Mouse (Mus musculus) macrophage (primary cell): ENCODE data around the gene Hist1h2ae. TPM values are rescaled to one million over a fixed set of nuclear protein-coding genes. Genes with fewer than 3 reads are reported as not detected.

Experiments used
- H3K27ac ChIP-seq: fragments of 350-480 bp; formaldehyde crosslinking; 2 replicates; pipeline ENCODE4 v1.9.0; 2021
- H3K36me3 ChIP-seq: fragments of 350-480 bp; formaldehyde crosslinking; 2 replicates; pipeline ENCODE4 v1.9.0; 2021; ENCODE audit errors: inconsistent target
- H3K4me3 ChIP-seq: fragments of 350-480 bp; formaldehyde crosslinking; 2 replicates; pipeline ENCODE4 v1.9.0; 2021; ENCODE audit errors: inconsistent target
- H3K79me2 ChIP-seq: fragments of 350-480 bp; formaldehyde crosslinking; 2 replicates; pipeline ENCODE4 v1.9.0; 2021; ENCODE audit errors: inconsistent target
- WGBS: methylation state at CpG from one replicate; pipeline ENCODE4 v1.1.7; 2026; ENCODE audit warnings: inconsistent platforms; ENCODE audit not compliant: missing documents; 5-methylcytosine and 5-hydroxymethylcytosine counted together
- polyA plus RNA-seq: library from polyadenylated mRNA; stranded (reverse); fragments of 250-400 nt; gene quantifications from 3 replicates; pipeline ENCODE4 v1.2.4, GENCODE M21; 2018; ENCODE audit warnings: inconsistent platforms

Hist1h2ae gene
- polyA plus RNA-seq, 1 experiment from 2014 or later = 0.70 TPM

DNA sequence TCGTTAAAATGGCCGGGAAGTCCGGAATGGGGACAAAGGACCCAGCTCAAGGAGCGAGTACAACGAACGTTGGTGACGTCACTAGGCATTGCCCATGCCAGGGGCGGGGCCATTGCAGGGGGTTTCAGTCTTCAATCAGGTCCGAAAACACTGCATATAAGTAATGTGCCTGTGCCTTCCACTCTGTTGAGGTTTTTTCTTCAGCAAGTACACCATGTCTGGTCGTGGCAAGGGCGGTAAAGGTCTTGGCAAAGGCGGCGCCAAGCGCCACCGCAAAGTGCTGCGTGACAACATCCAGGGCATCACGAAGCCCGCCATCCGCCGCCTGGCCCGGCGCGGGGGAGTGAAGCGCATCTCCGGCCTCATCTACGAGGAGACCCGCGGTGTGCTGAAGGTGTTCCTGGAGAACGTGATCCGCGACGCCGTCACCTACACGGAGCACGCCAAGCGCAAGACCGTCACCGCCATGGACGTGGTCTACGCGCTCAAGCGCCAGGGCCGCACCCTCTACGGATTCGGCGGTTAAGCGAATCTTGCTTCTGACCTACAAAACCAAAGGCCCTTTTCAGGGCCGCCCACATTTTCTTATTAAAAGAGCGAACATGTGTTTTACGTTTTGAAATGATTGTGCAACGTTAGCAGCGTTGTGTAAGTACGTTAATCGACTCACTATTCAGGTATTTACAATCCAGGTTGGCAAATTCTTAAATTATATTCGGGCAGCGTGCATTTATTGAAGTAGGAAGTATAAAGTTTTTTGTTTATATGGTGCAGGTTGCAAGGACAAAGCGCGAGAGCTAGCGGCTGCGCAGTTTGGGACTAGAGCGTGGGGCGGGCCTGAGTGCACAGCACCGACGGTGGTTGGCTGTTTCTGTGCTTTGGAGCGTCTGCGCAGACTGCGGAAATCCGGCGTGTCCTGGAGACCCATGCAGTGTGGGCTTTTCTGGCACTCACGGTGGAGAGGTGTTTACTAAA is 39.8 kb downstream of the Hist1h2ae start, which contains the start of gene Hist1h4h:
Hist1h4h (plus strand) TSS at position 150 of the 975 bp plus-strand sequence.
- H3K27ac ChIP-seq = peak within 1 kb of the TSS; percentile 91
- H3K4me3 ChIP-seq = peak within 1 kb of the TSS; percentile 58
- H3K36me3 ChIP-seq = no peaks in the 10 kb centered on the region
- H3K79me2 ChIP-seq = no peaks in the 10 kb centered on the region
- WGBS = under 1% methylated on average over 50 of the region's 70 CpGs

DNA sequence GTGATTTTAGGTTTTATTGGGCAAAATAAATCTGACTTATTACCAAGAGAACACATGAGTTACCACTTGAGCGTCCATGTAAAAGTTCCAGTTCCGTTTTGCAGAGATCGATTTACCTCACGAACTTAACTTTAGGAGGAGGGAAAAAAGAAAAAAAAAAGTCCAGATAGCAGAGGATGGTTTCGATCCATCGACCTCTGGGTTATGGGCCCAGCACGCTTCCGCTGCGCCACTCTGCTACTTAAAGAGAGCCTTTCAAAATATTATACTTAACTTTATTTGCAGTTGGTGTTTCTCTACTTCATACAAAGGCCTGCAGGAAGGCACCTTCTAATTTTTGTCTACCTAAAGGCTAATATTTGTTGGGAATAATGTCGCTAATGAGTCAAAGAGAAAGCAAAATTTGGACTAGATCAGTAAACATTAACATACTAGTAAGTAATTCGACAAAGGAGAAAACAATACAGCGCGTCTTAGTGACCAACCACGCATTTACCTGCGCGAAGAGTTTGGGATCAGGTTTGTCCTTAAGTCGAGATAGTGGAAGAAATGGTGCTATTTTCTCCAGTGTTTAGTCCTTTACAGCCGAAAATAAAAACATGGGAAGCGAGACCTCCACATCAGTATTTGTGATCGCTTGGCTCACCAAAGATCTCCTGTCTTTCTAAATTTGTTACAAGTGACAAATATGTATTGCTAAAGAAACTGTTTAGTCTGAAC is 40.7 kb downstream of the Hist1h2ae start:
- no peaks in the 10 kb centered on the region for H3K36me3 ChIP-seq
- 2% methylated on average over 20 of the region's 20 CpGs for WGBS
- no peaks in the 10 kb centered on the region for H3K79me2 ChIP-seq
- peak overlapping the region; percentile 58 for H3K4me3 ChIP-seq
- peak overlapping the region; percentile 91 for H3K27ac ChIP-seq

DNA sequence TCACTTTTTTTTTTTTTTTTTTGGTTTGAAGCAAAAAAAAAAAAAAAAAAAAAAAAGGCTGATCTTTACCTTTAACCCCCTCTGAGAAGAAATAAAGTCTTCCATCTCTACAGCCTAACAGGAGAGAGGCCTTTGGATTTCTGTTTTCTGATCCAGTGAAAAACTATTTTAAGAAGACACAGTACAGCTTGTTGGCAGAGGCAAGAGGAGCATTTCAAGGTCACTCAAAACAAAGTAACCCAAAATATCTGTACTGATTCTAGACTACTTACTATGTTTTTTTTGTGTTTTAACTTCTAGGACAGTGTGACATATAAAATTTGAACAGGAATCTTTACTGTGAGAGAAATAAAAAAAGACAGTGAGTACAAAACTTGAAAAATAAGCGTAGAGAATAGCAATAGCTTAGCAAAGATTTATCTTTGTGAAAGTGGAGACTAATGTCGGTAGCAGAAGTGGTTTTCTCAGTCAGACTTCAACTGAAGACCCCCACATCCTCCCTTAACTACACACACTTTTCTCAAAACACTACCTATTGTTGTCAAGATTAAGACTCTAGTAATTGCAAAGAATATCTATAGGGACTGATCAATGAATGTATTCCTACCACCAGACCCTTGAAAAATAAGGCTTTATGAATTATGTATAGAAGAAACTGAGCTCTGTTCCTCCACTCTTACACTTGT is 41.4 kb downstream of the Hist1h2ae start:
- Histone ChIP-seq H3K27ac (peak overlapping the region; percentile 91; the same call in 1 of the 2 replicates), H3K4me3 (peak overlapping the region; percentile 58), H3K36me3 (no peaks in the 10 kb centered on the region), H3K79me2 (no peaks in the 10 kb centered on the region)
- 26% methylated on average over 2 of the region's 2 CpGs for WGBS

DNA sequence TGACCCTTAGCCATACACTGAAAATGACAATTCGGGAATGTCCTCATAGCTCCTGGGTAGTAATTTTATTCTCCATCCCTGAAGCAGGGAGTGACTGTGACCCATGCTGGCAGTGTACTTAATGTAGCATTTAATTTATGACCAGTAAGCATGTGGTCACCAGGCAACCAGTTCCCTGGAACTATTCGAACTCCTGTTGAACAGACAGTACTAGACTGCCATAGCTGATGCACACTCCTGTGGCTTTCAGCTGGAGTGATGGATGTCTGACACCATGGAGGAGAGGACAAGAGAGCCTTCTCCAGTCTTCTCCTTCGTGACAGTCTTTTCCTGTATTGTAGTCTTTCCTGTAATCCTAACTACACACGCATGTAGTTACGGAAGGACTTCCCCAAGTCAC is 42.0 kb downstream of the Hist1h2ae start:
- Histone ChIP-seq H3K79me2 (no peaks in the 10 kb centered on the region), H3K36me3 (no peaks in the 10 kb centered on the region), H3K4me3 (no peak overlapping the region), H3K27ac (no peak overlapping the region)
- WGBS = 93% methylated on average over 5 of the region's 5 CpGs

DNA sequence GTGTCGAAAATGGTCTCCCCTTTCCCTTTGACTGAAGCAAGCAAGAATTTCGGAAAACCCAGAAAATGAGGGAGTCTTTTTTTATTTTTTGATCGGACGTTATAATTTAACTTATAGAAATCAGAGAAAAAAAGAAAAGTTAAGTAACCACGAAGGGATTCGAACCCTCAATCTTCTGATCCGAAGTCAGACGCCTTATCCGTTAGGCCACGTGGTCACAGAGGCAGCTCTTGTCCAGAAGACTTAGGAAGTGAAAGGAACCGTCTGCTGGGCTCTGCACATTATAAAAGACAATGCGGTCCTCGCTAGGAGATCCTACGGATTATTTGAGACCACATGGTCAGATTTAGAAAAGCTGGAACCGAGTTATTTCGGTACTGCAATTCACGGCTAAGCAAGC is 44.7 kb downstream of the Hist1h2ae start:
- H3K27ac ChIP-seq = no peak overlapping the region
- peak overlapping the region; percentile 27 for H3K4me3 ChIP-seq
- WGBS = 1% methylated on average over 15 of the region's 17 CpGs
- H3K36me3 ChIP-seq = no peaks in the 10 kb centered on the region
- H3K79me2 ChIP-seq = no peaks in the 10 kb centered on the region

DNA sequence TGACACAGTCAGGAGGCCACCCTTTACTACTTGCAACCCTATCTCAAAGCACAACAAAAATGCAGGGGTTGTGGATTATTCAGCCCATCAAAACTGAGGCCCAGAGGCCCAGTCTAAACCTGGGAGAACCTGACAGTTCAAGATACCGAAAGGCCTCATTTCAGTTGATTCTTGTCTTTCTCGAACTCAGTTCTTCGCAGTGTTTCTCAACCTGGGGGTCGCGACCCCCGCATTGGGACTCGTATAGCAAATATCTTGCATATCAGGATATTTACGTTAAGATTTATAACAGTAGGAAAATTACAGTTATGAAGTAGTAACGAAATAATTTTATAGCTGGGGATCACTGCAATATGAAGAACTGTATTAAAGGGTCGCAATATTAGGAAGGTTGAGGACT is 45.1 kb downstream of the Hist1h2ae start:
- Histone ChIP-seq H3K79me2 (no peaks in the 10 kb centered on the region), H3K27ac (no peak overlapping the region), H3K36me3 (no peaks in the 10 kb centered on the region), H3K4me3 (peak overlapping the region; percentile 27; the same call in 1 of the 2 replicates)
- 6% methylated on average over 10 of the region's 10 CpGs for WGBS

DNA sequence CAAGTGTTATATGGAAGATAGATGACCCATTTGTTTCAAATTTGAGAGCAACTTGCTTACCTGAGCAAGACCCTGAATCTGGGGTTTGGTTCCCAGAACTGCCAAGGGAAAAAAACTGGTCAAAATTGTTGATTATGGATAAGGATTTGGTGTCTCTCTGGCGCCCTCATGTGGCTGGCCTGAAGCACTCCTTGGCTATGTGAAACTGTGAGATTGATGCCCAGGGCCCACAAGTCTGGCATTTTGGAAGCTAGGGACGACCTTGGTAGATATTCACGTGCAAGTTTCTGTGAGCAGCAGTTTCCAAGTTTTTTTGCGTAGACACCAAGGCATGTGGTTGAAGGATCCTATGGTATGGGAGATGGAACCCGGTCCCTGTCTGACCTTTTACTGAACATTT is 46.4 kb downstream of the Hist1h2ae start:
- no peaks in the 10 kb centered on the region for H3K79me2 ChIP-seq
- H3K36me3 ChIP-seq = no peaks in the 10 kb centered on the region
- H3K4me3 ChIP-seq = no peak overlapping the region
- no peak overlapping the region for H3K27ac ChIP-seq
- WGBS = 18% methylated on average over 5 of the region's 5 CpGs

DNA sequence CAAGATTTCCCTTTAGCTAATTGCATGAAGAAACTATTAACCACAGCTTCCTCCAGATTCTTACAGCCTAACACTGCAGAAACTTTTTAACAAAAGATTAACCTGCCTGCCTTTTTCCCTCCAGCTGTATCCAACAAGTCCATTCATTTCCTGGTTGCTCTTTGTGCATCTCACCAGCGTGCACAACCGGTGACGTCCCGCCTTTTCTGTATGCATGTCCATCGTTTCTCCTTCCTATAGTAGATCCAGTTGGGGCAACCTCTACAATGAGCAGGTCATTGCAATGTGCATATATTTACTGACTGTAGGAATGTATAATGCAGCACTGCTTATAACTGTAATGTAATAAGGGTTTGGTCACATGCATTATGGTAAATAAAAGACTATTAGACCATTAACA is 47.0 kb downstream of the Hist1h2ae start:
- H3K79me2 ChIP-seq = no peaks in the 10 kb centered on the region
- no peak overlapping the region for H3K4me3 ChIP-seq
- no peaks in the 10 kb centered on the region for H3K36me3 ChIP-seq
- H3K27ac ChIP-seq = no peak overlapping the region
- WGBS = 45% methylated on average over 5 of the region's 5 CpGs

DNA sequence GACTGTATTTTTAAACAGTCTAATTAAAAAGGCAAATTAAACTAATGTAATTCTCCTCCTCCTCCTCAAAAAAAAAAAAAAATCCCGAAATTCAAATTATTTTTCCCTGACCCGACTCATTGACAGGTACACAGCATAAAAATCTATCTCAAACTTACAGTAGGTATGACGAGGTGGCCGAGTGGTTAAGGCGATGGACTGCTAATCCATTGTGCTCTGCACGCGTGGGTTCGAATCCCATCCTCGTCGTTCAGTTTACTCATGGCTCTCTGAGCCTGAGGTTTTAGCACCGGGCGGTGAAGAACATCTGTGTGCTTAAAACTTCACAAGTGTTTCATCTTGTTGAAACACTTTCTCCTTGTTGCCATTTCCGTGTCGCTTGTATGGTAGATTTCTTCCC is 49.3 kb downstream of the Hist1h2ae start:
- no peaks in the 10 kb centered on the region for H3K79me2 ChIP-seq
- WGBS = 3% methylated on average over 14 of the region's 14 CpGs
- no peak overlapping the region for H3K4me3 ChIP-seq
- H3K27ac ChIP-seq = no peak overlapping the region
- no peaks in the 10 kb centered on the region for H3K36me3 ChIP-seq

Other genes with a start within 250 kb of the Hist1h2ae start
- 12.3 to 19.9 TPM (median 12.8 TPM) in 3 replicates for gene Zfp322a, start 202.0 kb downstream of the Hist1h2ae start, polyA plus RNA-seq
- gene Abt1, start 147.4 kb downstream of the Hist1h2ae start, polyA plus RNA-seq = 3.5 to 4.4 TPM (median 3.7 TPM) in 3 replicates
- gene Btn1a1, start 105.3 kb downstream of the Hist1h2ae start, polyA plus RNA-seq = not detected in 3 replicates
- not detected in 3 replicates for gene Btn2a2, start 82.4 kb downstream of the Hist1h2ae start, polyA plus RNA-seq
- 1.0 to 1.9 TPM in 2 of 3 replicates, not detected in the other for gene Hist1h4h, start 40.2 kb downstream of the Hist1h2ae start, polyA plus RNA-seq
- not detected in 3 replicates for gene Hist1h2af, start 37.3 kb downstream of the Hist1h2ae start, polyA plus RNA-seq
- not detected in 3 replicates for gene Hist1h3g, start 35.8 kb downstream of the Hist1h2ae start, polyA plus RNA-seq
- 0.09 to 0.34 TPM (median 0.15 TPM) in 3 replicates for gene Hist1h2bh, start 27.8 kb downstream of the Hist1h2ae start, polyA plus RNA-seq
- not detected in 3 replicates for gene Hist1h3f, start 27.2 kb downstream of the Hist1h2ae start, polyA plus RNA-seq
- not detected in 3 replicates for gene Hist1h4f, start 19.6 kb downstream of the Hist1h2ae start, polyA plus RNA-seq
- gene Hist1h1d, start 18.0 kb downstream of the Hist1h2ae start, polyA plus RNA-seq = 0.05 to 0.10 TPM (median 0.10 TPM) in 3 replicates
- 0.26 TPM in 1 of 3 replicates, not detected in the others for gene Hist1h3e, start 8.9 kb downstream of the Hist1h2ae start, polyA plus RNA-seq
- 0.65 to 7.9 TPM (median 2.9 TPM) in 3 replicates for gene Hist1h2bg, start 176 bp upstream of the Hist1h2ae start, polyA plus RNA-seq
- not detected in 3 replicates for gene Hist1h2bf, start 3.0 kb upstream of the Hist1h2ae start, polyA plus RNA-seq
- not detected in 3 replicates for gene Hist1h2ad, start 3.2 kb upstream of the Hist1h2ae start, polyA plus RNA-seq
- gene Hist1h3d, start 4.5 kb upstream of the Hist1h2ae start, polyA plus RNA-seq = 0.13 to 1.1 TPM in 2 of 3 replicates, not detected in the other
- 0.13 TPM in 1 of 3 replicates, not detected in the others for gene Hist1h4d, start 10.4 kb upstream of the Hist1h2ae start, polyA plus RNA-seq
- 0.35 to 1.0 TPM (median 0.76 TPM) in 3 replicates for gene Hist1h2be, start 49.9 kb upstream of the Hist1h2ae start, polyA plus RNA-seq
- gene Hist1h1e, start 51.3 kb upstream of the Hist1h2ae start, polyA plus RNA-seq = 0.16 to 0.34 TPM (median 0.26 TPM) in 3 replicates
- 0.20 to 0.36 TPM (median 0.33 TPM) in 3 replicates for gene Hist1h2ac, start 112.7 kb upstream of the Hist1h2ae start, polyA plus RNA-seq
- gene Hist1h2bc, start 113.0 kb upstream of the Hist1h2ae start, polyA plus RNA-seq = 101 to 170 TPM (median 160 TPM) in 3 replicates
- gene Hist1h1t, start 124.6 kb upstream of the Hist1h2ae start, polyA plus RNA-seq = not detected in 3 replicates
- 0.53 TPM in 1 of 3 replicates, not detected in the others for gene Hist1h4c, start 127.2 kb upstream of the Hist1h2ae start, polyA plus RNA-seq
- 27.7 to 67.4 TPM (median 36.4 TPM) in 3 replicates for gene Hfe, start 139.6 kb upstream of the Hist1h2ae start, polyA plus RNA-seq
- gene Hist1h1c, start 167.6 kb upstream of the Hist1h2ae start, polyA plus RNA-seq = 72.8 to 156 TPM (median 87.8 TPM) in 3 replicates
- gene Hist1h3c, start 174.4 kb upstream of the Hist1h2ae start, polyA plus RNA-seq = not detected in 3 replicates
- gene Hist1h2bb, start 175.5 kb upstream of the Hist1h2ae start, polyA plus RNA-seq = not detected in 3 replicates
- not detected in 3 replicates for gene Hist1h2ab, start 179.9 kb upstream of the Hist1h2ae start, polyA plus RNA-seq
- gene Hist1h3b, start 181.0 kb upstream of the Hist1h2ae start, polyA plus RNA-seq = not detected in 3 replicates
- gene Hist1h4b, start 185.8 kb upstream of the Hist1h2ae start, polyA plus RNA-seq = 0.99 TPM in 1 of 3 replicates, not detected in the others
- gene Hist1h4a, start 190.0 kb upstream of the Hist1h2ae start, polyA plus RNA-seq = not detected in 3 replicates
- gene Hist1h3a, start 191.2 kb upstream of the Hist1h2ae start, polyA plus RNA-seq = not detected in 3 replicates
- 0.43 TPM in 1 of 3 replicates, not detected in the others for gene Hist1h1a, start 192.4 kb upstream of the Hist1h2ae start, polyA plus RNA-seq
- gene Trim38, start 198.7 kb upstream of the Hist1h2ae start, polyA plus RNA-seq = not detected in 3 replicates
- not detected in 3 replicates for gene Slc17a2, start 235.8 kb upstream of the Hist1h2ae start, polyA plus RNA-seq